ENCODE assay signal across 9 mouse cellular contexts in the genomic region with DNA sequence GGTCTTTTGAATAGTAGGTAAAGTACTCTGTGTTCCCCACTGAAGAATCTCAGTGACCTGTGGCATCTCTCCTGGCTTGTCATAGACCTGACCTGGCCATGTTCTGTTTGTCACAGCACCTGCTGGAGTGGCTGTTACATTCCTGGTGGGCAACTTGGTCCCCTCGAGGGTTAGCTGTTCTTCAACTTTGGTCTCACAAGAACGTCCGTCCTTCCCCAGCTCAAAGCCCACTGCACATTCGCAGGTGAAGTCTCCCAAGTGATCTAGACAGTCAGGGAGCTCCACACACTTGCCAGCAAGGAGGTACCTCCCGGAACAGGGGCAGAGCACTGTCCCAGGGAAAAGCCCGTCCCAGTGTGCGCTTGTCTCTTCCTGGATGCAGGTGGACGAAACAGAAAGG. TPM values are rescaled to one million over a fixed set of nuclear protein-coding genes. Genes with fewer than 3 reads are reported as not detected.
DNase-seq lines count a peak whose midpoint lies in the region; ATAC-seq and TF ChIP-seq lines count a peak whose summit lies in the region.
"Had no signal": no experiment of that assay in that cellular context is flagged by ENCODE, and none has a peak within 500 bp of the region (broad histone marks: within the 10 kb centered on the region; RNA-seq: fewer than 3 reads in every experiment).

No protein-coding gene starts in this region.

- H3K27ac ChIP-seq in kidney, postnatal 0 days = peak overlapping the region; percentile 78
- H3K27ac ChIP-seq in embryonic fibroblast, embryonic 13.5 days (ENCODE audit: insufficient read depth, low read length) = no peak overlapping the region
- peak overlapping the region; percentile 61; the same call in 1 of the 2 replicates for H3K27ac ChIP-seq in hindbrain, postnatal 0 days

- H3K4me3 ChIP-seq in kidney, postnatal 0 days (replicated peaks; ENCODE audit: low read depth, low read length) = peak overlapping the region; percentile 40
- H3K4me3 ChIP-seq in embryonic fibroblast, embryonic 13.5 days (ENCODE audit: insufficient read depth, low read length) = peak overlapping the region; percentile 2; the same call in 1 of the 2 replicates
- peak overlapping the region; percentile 40 for H3K4me3 ChIP-seq in hindbrain, postnatal 0 days (ENCODE audit: low read length)

- WGBS in kidney, postnatal 0 days = 39% methylated on average over 8 of the region's 8 CpGs
- WGBS in hindbrain, postnatal 0 days = 42% methylated on average over 8 of the region's 8 CpGs

- TF ChIP-seq CTCF in kidney, postnatal 0 days (IDR thresholded peaks at IDR 0.05; ENCODE audit: low read depth) = no peak
- TF ChIP-seq CTCF in embryonic fibroblast, embryonic 13.5 days (IDR thresholded peaks at IDR 0.05; ENCODE audit: borderline replicate concordance, insufficient read depth, low read length) = no peak
- no peak for TF ChIP-seq CTCF in hindbrain, postnatal 0 days (IDR thresholded peaks at IDR 0.05; ENCODE audit: low read depth)

- H3K9ac ChIP-seq in kidney, postnatal 0 days (ENCODE audit: low read depth, low read length) = peak overlapping the region; percentile 65
- H3K9ac ChIP-seq in hindbrain, postnatal 0 days (replicated peaks; ENCODE audit: low read length) = peak overlapping the region; percentile 25; the same call in 1 of the 2 replicates

- no peaks in the 10 kb centered on the region for H3K9me3 ChIP-seq in kidney, postnatal 0 days (replicated peaks; ENCODE audit: low read length)
- no peaks in the 10 kb centered on the region for H3K9me3 ChIP-seq in hindbrain, postnatal 0 days (ENCODE audit: low read length)

- no peak for ATAC-seq in kidney, postnatal 0 days (replicated peaks; ENCODE audit: low FRiP score, low read depth)
- peak; percentile 39; the same call in 1 of the 2 replicates for ATAC-seq in hindbrain, postnatal 0 days

- 0 out of 2 replicates have a peak, but pooled peaks cover 12% of the 10 kb centered on the region for H3K4me1 ChIP-seq in kidney, postnatal 0 days (replicated peaks; ENCODE audit: insufficient read depth, low read length)
- no peaks in the 10 kb centered on the region for H3K4me1 ChIP-seq in embryonic fibroblast, embryonic 13.5 days (ENCODE audit: control insufficient read depth, insufficient read depth, low read length)
- peaks cover 10% of the 10 kb centered on the region for H3K4me1 ChIP-seq in hindbrain, postnatal 0 days (ENCODE audit: insufficient read depth, low read length)

- H3K36me3 ChIP-seq in kidney, postnatal 0 days (ENCODE audit: insufficient read depth, low read length) = no peaks in the 10 kb centered on the region
- no peaks in the 10 kb centered on the region for H3K36me3 ChIP-seq in hindbrain, postnatal 0 days (ENCODE audit: insufficient read depth, low read length)

- no peak for TF ChIP-seq POLR2A in embryonic fibroblast, embryonic 13.5 days (IDR thresholded peaks at IDR 0.05; ENCODE audit: low read depth, low read length)

- no peaks in the 10 kb centered on the region for H3K27me3 ChIP-seq in kidney, postnatal 0 days (ENCODE audit: insufficient read depth, low read length)
- H3K27me3 ChIP-seq in hindbrain, postnatal 0 days (ENCODE audit: insufficient read depth, low read length) = no peaks in the 10 kb centered on the region

- peak overlapping the region; percentile 73 for H3K4me2 ChIP-seq in kidney, postnatal 0 days (ENCODE audit: low read length)
- H3K4me2 ChIP-seq in hindbrain, postnatal 0 days (ENCODE audit: low read depth, low read length) = peak overlapping the region; percentile 73

- DNase-seq in kidney, postnatal 0 days (ENCODE audit: low spot score) = no peak
- DNase-seq in kidney, adult 11 months = no peak
- no peak for DNase-seq in hindbrain, postnatal 0 days (ENCODE audit: low spot score)
- peak; percentile 13 for DNase-seq in neural tube, embryonic 10.5 days (ENCODE audit: extremely low spot score, low spot score)
- no peak for DNase-seq in embryo, embryonic 9.5 days (ENCODE audit: extremely low spot score)
- DNase-seq in urinary bladder, postnatal 36 days (ENCODE audit: low spot score in 2 of 2) = no peak
- DNase-seq in thymus, postnatal 14 days = no peak

RNA-seq across cellular contexts. Expression of gene Clec14a, which starts 1.3 kb away (rescaled TPM):
- polyA plus RNA-seq in kidney, postnatal 0 days (2015; fragmentation: Nextera tagmentation; extraction: Ambion mirVana) = 14.2 and 17.5 TPM in 2 replicates
- polyA plus RNA-seq in embryonic fibroblast, embryonic 13.5 days (2011; ENCODE audit: insufficient read length, low read depth, missing spikeins) = 2.8 and 4.9 TPM in 2 replicates
- total RNA-seq in hindbrain, postnatal 0 days (2014; rRNA removed) = 6.8 and 9.3 TPM in 2 replicates
- 6.4 and 6.9 TPM in 2 replicates for polyA plus RNA-seq in hindbrain, postnatal 0 days (2015; fragmentation: Nextera tagmentation; extraction: Ambion mirVana)
- total RNA-seq: MEL had no signal

RNA-seq across cellular contexts. Expression of gene Sstr1, which starts 56.2 kb away (rescaled TPM):
- 1.1 and 1.4 TPM in 2 replicates for polyA plus RNA-seq in kidney, postnatal 0 days (2015; fragmentation: Nextera tagmentation; extraction: Ambion mirVana)
- 0.42 and 0.60 TPM in 2 replicates for polyA plus RNA-seq in embryonic fibroblast, embryonic 13.5 days (2011; ENCODE audit: insufficient read length, low read depth, missing spikeins)
- total RNA-seq in hindbrain, postnatal 0 days (2014; rRNA removed) = 46.8 and 49.1 TPM in 2 replicates
- polyA plus RNA-seq in hindbrain, postnatal 0 days (2015; fragmentation: Nextera tagmentation; extraction: Ambion mirVana) = 14.0 and 16.5 TPM in 2 replicates
